Mouse (Mus musculus) MEL (cell line): ENCODE results near the gene Ostc.

Experiments
- BHLHE40 ChIP-seq: IDR thresholded peaks from 2 replicates; pipeline ENCODE4 v1.6.1; 2012; ENCODE audit warnings: low read depth, mild to moderate bottlenecking, inconsistent platforms, low read length, improper control_type of control experiment, borderline replicate concordance
- CTCF ChIP-seq, 3 experiments: IDR thresholded peaks in 2 of 3; conservative IDR thresholded peaks in 1 of 3; 2 replicates each; pipeline ENCODE4 v1.5.1; 2011 to 2012; ENCODE audit warnings: low read length in 3 of 3, low read depth in 2 of 3, mild to moderate bottlenecking in 2 of 3, improper control_type of control experiment in 1 of 3, inconsistent platforms in 1 of 3, mixed read lengths in 1 of 3, moderate library complexity in 1 of 3; ENCODE audit not compliant: control insufficient read depth in 1 of 3, insufficient read depth in 1 of 3, poor library complexity in 1 of 3, severe bottlenecking in 1 of 3
- EP300 ChIP-seq, 2 experiments: IDR thresholded peaks; 2 replicates each; pipeline ENCODE4 v1.6.1; 2011; ENCODE audit warnings: improper control_type of control experiment in 2 of 2, low read length in 2 of 2, low read depth in 1 of 2, mild to moderate bottlenecking in 1 of 2
- MAX ChIP-seq: IDR thresholded peaks from 2 replicates; pipeline ENCODE4 v1.6.1; 2011; ENCODE audit warnings: low read length, improper control_type of control experiment
- MEF2A ChIP-seq: IDR thresholded peaks from 2 replicates; pipeline ENCODE4 v1.6.1; 2014; ENCODE audit warnings: low read depth, mild to moderate bottlenecking, inconsistent platforms, low read length, improper control_type of control experiment; ENCODE audit not compliant: poor library complexity, insufficient replicate concordance, severe bottlenecking; ENCODE audit errors: extremely low read depth
- POLR2A ChIP-seq, 2 experiments: IDR thresholded peaks; 2 replicates each; pipeline ENCODE4 v1.6.1; 2011 to 2012; ENCODE audit warnings: low read length in 2 of 2, mild to moderate bottlenecking in 2 of 2, control low read depth in 1 of 2, improper control_type of control experiment in 1 of 2, low read depth in 1 of 2, moderate library complexity in 1 of 2; ENCODE audit not compliant: control insufficient read depth in 1 of 2, insufficient read depth in 1 of 2, poor library complexity in 1 of 2
- TAL1 ChIP-seq: IDR thresholded peaks from 2 replicates; pipeline ENCODE4 v1.6.1; 2012; ENCODE audit warnings: mild to moderate bottlenecking, inconsistent platforms, low read length, moderate library complexity, mixed read lengths
- TCF12 ChIP-seq: IDR thresholded peaks from 2 replicates; pipeline ENCODE4 v1.6.1; 2014; ENCODE audit warnings: low read depth, mild to moderate bottlenecking, inconsistent platforms, low read length, improper control_type of control experiment, moderate library complexity
- USF2 ChIP-seq, 2 experiments: IDR thresholded peaks; 2 replicates each; pipeline ENCODE4 v1.6.1; 2011 to 2012; ENCODE audit warnings: improper control_type of control experiment in 2 of 2, low read length in 2 of 2, borderline replicate concordance in 1 of 2, inconsistent platforms in 1 of 2, low read depth in 1 of 2, mild to moderate bottlenecking in 1 of 2; ENCODE audit not compliant: insufficient read depth in 1 of 2

GRCm38 (mm10) chr3:130671291-130671690 lies 38.0 kb downstream of the Ostc start:
- TF ChIP-seq TCF12 (no peak), USF2 (IDR thresholded peaks at IDR 0.05; ENCODE audit: borderline replicate concordance in 1 of 2, insufficient read depth in 1 of 2, low read depth in 1 of 2, low read length in 2 of 2) (no peak), CTCF (IDR thresholded peaks at IDR 0.05 in 2 of 3, conservative IDR thresholded peaks at IDR 0.05 in 1 of 3; ENCODE audit: control insufficient read depth in 1 of 3, insufficient read depth in 1 of 3, low read depth in 2 of 3, low read length in 3 of 3, poor library complexity in 1 of 3, severe bottlenecking in 1 of 3) (no peak), EP300 (IDR thresholded peaks at IDR 0.05; ENCODE audit: low read depth in 1 of 2, low read length in 2 of 2) (no peak), TAL1 (no peak), MEF2A (no peak), POLR2A (IDR thresholded peaks at IDR 0.05; ENCODE audit: control insufficient read depth in 1 of 2, insufficient read depth in 1 of 2, low read depth in 1 of 2, low read length in 2 of 2, poor library complexity in 1 of 2) (no peak), MAX (no peak), BHLHE40 (no peak)
